Mouse (Mus musculus) layer of hippocampus, adult 18-20 months (tissue): ENCODE results near the gene Abi3. TPM values are rescaled to one million over a fixed set of nuclear protein-coding genes. Genes with fewer than 3 reads are reported as not detected.

Source experiments
- DNase-seq, 2 experiments: peaks; one replicate each; pipeline ENCODE4 v3.0.0; 2022; ENCODE audit warnings: low spot score in 2 of 2
- total RNA-seq, 2 experiments: library from RNA; stranded (reverse); gene quantifications; 2 replicates each; pipeline ENCODE4 v1.2.3; 2021

The Abi3 gene
- total RNA-seq, 2 experiments from 2014 or later = 6.1 to 6.6 TPM

DNA sequence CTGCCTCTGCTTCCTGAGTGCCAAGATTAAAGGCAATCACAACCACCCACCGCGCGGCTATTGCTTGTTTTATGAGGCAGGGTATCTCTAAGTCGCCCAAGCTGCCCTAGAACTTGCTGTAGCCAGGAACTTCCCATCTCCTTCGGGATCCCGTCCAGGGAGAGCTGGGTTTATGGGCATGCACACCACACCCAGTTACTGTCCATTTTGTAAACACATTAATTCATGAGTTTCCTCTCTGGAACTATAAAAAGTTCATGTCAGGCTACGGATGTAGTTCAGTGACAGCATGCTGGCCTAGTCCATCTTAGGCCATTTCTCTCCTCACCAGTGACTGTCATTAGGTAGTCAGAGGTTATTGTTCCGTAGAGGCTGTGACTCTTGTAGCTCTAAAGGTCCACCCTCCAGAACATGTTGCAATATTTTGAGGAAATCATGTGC lies 52.8 kb downstream of the Abi3 start:
- DNase-seq = no peak

DNA sequence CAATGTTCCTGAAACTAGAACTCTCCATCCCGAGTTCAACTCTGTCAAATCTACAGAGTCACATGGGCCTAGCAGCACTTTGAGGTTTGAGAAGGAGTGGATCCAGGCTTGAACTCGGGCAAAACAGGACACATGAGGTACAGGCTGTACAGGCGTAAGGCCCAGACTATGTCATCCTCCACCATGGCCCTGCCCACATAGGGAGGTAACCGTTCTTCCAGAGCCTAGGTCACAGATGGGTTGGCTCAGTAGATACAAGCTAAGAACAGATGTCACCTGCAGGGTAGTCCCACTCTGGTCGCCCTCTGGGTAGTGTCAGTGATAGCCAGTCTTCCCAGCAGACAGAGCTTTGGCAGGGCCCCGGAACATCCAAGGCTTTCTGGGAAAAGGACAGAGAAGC lies 55.8 kb downstream of the Abi3 start:
- DNase-seq = no peak

DNA sequence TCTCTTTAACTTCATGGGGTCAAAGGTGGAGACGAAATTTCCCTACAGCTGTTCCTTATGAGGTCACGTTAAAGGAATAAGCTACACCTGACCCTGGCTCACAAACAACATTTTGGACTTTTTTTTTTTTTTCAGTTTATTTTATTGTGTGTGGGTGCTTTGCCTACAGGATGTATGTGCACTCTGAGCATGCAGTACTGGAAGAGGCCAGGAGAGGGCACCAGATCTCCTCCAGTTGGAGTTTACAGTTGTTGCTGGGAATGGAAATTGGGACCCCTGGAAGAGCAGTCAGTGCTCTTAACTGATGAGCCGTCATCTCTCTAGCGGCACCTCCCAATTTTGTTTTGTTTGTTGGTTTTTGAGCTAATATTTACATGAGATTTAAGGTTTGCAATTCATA lies 56.6 kb downstream of the Abi3 start:
- no peak for DNase-seq

GRCm38 (mm10) chr11:95783958-95784357 lies 58.3 kb downstream of the Abi3 start:
- DNase-seq = no peak

- DNase-seq = no peak
These were observed 58.8 kb downstream of the Abi3 start for GRCm38 (mm10) chr11:95783457-95783856.

- DNase-seq = no peak
These were observed 60.7 kb downstream of the Abi3 start for GRCm38 (mm10) chr11:95781557-95781956.

- DNase-seq = no peak
These were observed 61.8 kb downstream of the Abi3 start for GRCm38 (mm10) chr11:95780480-95780879.

Other genes starting within 250 kb of the Abi3 start
- gene Phb, start 175.5 kb downstream of the Abi3 start, total RNA-seq = 100 to 1,000 TPM in 1 of 2 experiments, 10 to 100 TPM in 1; 99.0 to 102 TPM
- 10 to 100 TPM; 45.1 to 50.3 TPM for gene Zfp652, start 129.8 kb downstream of the Abi3 start, total RNA-seq
- 1 to 10 TPM; 1.4 to 1.5 TPM for gene B130006D01Rik, start 118.9 kb downstream of the Abi3 start, total RNA-seq
- 10 to 100 TPM; 48.7 to 52.6 TPM for gene Phospho1, start 18.0 kb downstream of the Abi3 start, total RNA-seq
- 1 to 10 TPM; 2.0 to 5.1 TPM for gene Gngt2, start 5.3 kb downstream of the Abi3 start, total RNA-seq
- not detected for gene B4galnt2, start 72.4 kb upstream of the Abi3 start, total RNA-seq
- not detected for gene Igf2bp1, start 163.5 kb upstream of the Abi3 start, total RNA-seq
- not detected for gene Gip, start 182.1 kb upstream of the Abi3 start, total RNA-seq
- gene Snf8, start 192.4 kb upstream of the Abi3 start, total RNA-seq = 100 to 1,000 TPM; 104 to 106 TPM
- 10 to 100 TPM; 56.3 to 59.0 TPM for gene Ube2z, start 222.9 kb upstream of the Abi3 start, total RNA-seq
- 100 to 1,000 TPM; 370 to 408 TPM for gene Atp5g1, start 233.2 kb upstream of the Abi3 start, total RNA-seq